Mouse (Mus musculus) stomach, adult 2 months (tissue): ENCODE results near the gene Clic4. TPM values are rescaled to one million over a fixed set of nuclear protein-coding genes. Genes with fewer than 3 reads are reported as not detected.

Experiments used
- polyA plus RNA-seq: library from polyadenylated mRNA; depleted of rRNA; stranded (reverse); fragments of >200 nt; gene quantifications from 2 replicates; pipeline ENCODE4 v1.2.3, GENCODE M21; 2012; rRNA removed

Gene Clic4
- polyA plus RNA-seq = 28.2 and 32.5 TPM in 2 replicates

GRCm38 (mm10) chr4:135272640-135273306 lies at the start of gene Clic4:
Clic4 (minus strand) TSS chr4:135272814.

Other genes starting within 250 kb of the Clic4 start
- gene Runx3, start 152.2 kb downstream of the Clic4 start, polyA plus RNA-seq = 0.35 and 1.0 TPM in 2 replicates
- gene Srrm1, start 80.5 kb upstream of the Clic4 start, polyA plus RNA-seq = 5.0 and 6.5 TPM in 2 replicates
- gene Ncmap, start 125.4 kb upstream of the Clic4 start, polyA plus RNA-seq = 28.3 and 34.5 TPM in 2 replicates
- 9.7 and 11.0 TPM in 2 replicates for gene Rcan3, start 161.0 kb upstream of the Clic4 start, polyA plus RNA-seq
- not detected in 2 replicates for gene Stpg1, start 222.0 kb upstream of the Clic4 start, polyA plus RNA-seq
- 14.0 and 22.2 TPM in 2 replicates for gene Nipal3, start 222.2 kb upstream of the Clic4 start, polyA plus RNA-seq